In the genomic region with DNA sequence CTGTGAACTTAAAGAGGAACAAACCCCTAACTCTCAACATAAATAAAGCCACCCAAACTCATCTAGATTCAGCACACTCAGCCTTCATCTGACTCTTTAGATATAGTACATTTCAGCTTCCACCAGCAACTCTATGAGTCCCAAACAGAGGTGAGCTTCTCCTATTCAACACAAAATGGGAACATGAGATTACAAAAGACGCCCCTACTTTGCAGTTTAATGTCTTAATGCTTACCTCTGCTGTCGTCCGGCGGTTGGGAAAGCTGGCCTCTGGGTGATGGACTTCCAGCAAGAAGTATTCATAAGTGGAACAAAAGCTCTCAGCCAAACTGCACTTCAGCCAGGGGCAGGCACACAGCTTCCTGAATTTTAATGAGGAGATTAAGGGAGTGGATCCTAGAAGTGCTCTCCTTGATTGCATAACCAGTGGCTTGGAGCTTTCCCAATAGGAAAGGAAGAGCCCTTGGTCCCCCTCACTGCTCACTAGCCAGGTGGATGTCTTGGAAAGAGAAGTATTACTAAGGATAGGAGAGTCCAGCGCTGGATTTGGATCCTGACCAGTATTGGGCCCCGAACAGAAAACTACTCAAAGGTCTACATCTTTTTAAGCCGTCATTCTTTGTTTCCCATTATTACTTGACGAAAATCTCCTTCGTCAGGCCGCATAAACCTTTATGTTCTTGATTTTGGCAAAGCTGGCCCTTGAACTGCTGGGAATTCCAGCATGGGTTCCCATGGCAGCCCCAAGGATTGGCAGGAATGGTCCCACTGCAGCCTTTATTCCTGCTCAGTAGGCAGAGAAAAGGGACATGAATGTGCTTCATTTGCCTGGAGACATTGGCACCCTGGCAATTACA, we compare ENCODE assay signal across 8 mouse cellular contexts. TPM values are rescaled to one million over a fixed set of nuclear protein-coding genes. Genes with fewer than 3 reads are reported as not detected.
DNase-seq lines count a peak whose midpoint lies in the region; ATAC-seq and TF ChIP-seq lines count a peak whose summit lies in the region.

A gene (minus strand): TSS at position 727 of the 857 bp plus-strand sequence.

- 0 out of 2 replicates have a peak within 1 kb of the TSS, but pooled peaks have one; percentile 7 for H3K4me2 ChIP-seq in midbrain, postnatal 0 days (ENCODE audit: low read depth, low read length, poor library complexity, severe bottlenecking)

- no peaks in the 10 kb centered on the region for H3K27me3 ChIP-seq in midbrain, postnatal 0 days (ENCODE audit: insufficient read depth, low read length)

- H3K27ac ChIP-seq in midbrain, postnatal 0 days (ENCODE audit: low read depth, low read length): peak within 1 kb of the TSS; percentile 26; the same call in 1 of the 2 replicates

- no peaks in the 10 kb centered on the region for H3K9me3 ChIP-seq in midbrain, postnatal 0 days (ENCODE audit: low read length)

- whole genome bisulfite sequencing in midbrain, postnatal 0 days: 8% methylated on average over 10 of the region's 10 CpGs

- H3K36me3 ChIP-seq in midbrain, postnatal 0 days (ENCODE audit: insufficient read depth, low read length): no peaks in the 10 kb centered on the region

- no peaks in the 10 kb centered on the region for H3K4me1 ChIP-seq in midbrain, postnatal 0 days (ENCODE audit: insufficient read depth, low read length)

- no peak for ATAC-seq in frontal cortex, adult (ENCODE audit: low TSS enrichment)
- ATAC-seq in midbrain, postnatal 0 days (ENCODE audit: low FRiP score): peak; percentile 85

- DNase-seq in frontal cortex, adult 2 months (ENCODE audit: extremely low spot score in 1 of 2, low spot score in 1 of 2): peak in 1 of 2 experiments; percentile 47
- peak; percentile 20 to 37 for DNase-seq in frontal cortex, postnatal 36 days (ENCODE audit: low spot score in 2 of 2)
- peak; percentile 19 to 39 for DNase-seq in left cerebral cortex, adult 9 months (ENCODE audit: low spot score in 2 of 2)
- DNase-seq in midbrain, postnatal 0 days (ENCODE audit: low spot score): peak; percentile 82
- DNase-seq in adrenal gland, adult 8-10 months: no peak
- DNase-seq in adrenal gland, postnatal 4 days (ENCODE audit: low spot score in 2 of 2): no peak
- no peak for DNase-seq in thymus, postnatal 25 days

- no peak for TF ChIP-seq CTCF in midbrain, postnatal 0 days (IDR thresholded peaks at IDR 0.05)

- no peak within 1 kb of the TSS for H3K4me3 ChIP-seq in midbrain, postnatal 0 days (ENCODE audit: low read depth, low read length)

- no peak within 1 kb of the TSS for H3K9ac ChIP-seq in midbrain, postnatal 0 days (replicated peaks; ENCODE audit: low read length, poor library complexity, severe bottlenecking)

RNA-seq across cellular contexts. Expression of the gene that starts here (rescaled TPM):
- polyA plus RNA-seq in frontal cortex, adult 2 months (2012; rRNA removed): 149 and 180 TPM in 2 replicates
- total RNA-seq in midbrain, postnatal 0 days (2014; rRNA removed): 46.6 and 60.0 TPM in 2 replicates
- polyA plus RNA-seq in midbrain, postnatal 0 days (2015; fragmentation: Nextera tagmentation; extraction: Ambion mirVana): 46.7 and 46.8 TPM in 2 replicates
- total RNA-seq in adrenal gland, adult 8-10 months (2022): under 1 TPM in 2 of 4 experiments, not detected in 2; 0.16 to 0.17 TPM
- under 1 TPM in 1 of 2 experiments, not detected in 1; 0.17 TPM for total RNA-seq in adrenal gland, postnatal 4 days (2021)

Comparison
In these comparisons a context has a peak if more than half of its experiments do, and no peak if none do; other contexts are left out.
1. RNA of the gene that starts here (total RNA-seq): 46.6 to 60.0 TPM in midbrain, postnatal 0 days; 0.17 TPM in adrenal gland, postnatal 4 days and 0.16 to 0.17 TPM in adrenal gland, adult 8-10 months; every median in the first group is over 10 times any median in the second.
2. DNase-seq: peak in frontal cortex, postnatal 36 days (2 of 2), left cerebral cortex, adult 9 months (2 of 2) and midbrain, postnatal 0 days (single experiment); none in adrenal gland, adult 8-10 months (single experiment), adrenal gland, postnatal 4 days (0 of 2) and thymus, postnatal 25 days (single experiment).